Mouse (Mus musculus): ENCODE results near the gene Rarb. TPM values are rescaled to one million over a fixed set of nuclear protein-coding genes. Genes with fewer than 3 reads are reported as not detected.

Rarb gene
- total RNA-seq, 2 experiments from 2014 or later = 7.3 to 9.6 TPM

- no peak for DNase-seq
Measured at GRCm38 (mm10) chr14:16735331-16736012, 83.5 kb downstream of the Rarb start.

DNA sequence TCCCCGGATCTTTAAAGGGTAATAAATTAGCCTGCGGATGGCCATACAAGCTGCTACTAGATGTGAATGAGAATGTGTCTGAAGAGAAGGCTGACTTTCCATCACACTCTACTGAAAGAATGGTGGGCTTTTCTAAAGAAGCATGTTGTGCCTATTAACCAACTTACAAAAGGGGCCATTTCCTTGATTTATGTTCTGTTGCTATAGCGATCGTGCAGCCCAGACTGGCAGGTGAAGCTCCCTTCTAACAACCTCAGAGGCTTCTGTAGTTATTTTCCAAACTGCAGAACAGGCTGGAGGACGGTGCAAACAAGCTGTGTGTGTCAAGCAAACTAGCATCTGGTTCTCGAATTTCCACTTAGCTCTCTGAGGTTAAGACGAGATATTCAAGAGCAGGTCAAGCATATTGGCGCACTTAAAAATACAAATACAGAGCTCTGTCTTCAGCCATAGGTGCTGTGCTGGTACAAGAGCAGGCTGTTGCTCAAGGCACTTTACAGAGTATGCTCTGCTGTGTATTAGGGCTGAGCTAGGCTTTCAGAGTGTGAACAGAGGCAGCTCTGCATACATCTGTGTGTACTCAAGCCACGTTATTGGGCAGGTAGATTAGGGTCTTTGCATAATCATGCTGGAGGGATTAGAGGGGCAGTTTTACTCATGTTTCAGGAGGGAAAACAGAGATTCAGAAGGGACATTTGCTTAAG lies 85.2 kb downstream of the Rarb start:
- no peak for DNase-seq

DNA sequence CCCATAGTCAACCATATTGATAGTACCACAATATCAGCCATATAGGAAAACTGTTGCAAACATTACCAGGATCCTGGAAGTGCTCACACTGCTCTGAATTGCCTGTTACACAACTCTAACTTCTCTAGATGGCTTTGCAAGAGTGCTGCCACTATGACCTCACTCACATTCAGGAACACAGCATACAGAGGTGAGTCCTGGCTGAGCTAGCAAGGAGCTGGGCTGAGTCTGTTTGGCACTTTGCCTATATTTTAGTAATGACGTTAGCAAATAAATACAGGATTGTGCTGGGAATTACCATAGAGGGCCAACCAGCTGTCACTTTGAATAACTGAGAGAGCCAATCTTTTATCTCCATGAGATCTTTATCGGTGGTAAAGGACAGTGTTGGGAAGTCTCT lies 86.9 kb downstream of the Rarb start:
- no peak for DNase-seq

DNA sequence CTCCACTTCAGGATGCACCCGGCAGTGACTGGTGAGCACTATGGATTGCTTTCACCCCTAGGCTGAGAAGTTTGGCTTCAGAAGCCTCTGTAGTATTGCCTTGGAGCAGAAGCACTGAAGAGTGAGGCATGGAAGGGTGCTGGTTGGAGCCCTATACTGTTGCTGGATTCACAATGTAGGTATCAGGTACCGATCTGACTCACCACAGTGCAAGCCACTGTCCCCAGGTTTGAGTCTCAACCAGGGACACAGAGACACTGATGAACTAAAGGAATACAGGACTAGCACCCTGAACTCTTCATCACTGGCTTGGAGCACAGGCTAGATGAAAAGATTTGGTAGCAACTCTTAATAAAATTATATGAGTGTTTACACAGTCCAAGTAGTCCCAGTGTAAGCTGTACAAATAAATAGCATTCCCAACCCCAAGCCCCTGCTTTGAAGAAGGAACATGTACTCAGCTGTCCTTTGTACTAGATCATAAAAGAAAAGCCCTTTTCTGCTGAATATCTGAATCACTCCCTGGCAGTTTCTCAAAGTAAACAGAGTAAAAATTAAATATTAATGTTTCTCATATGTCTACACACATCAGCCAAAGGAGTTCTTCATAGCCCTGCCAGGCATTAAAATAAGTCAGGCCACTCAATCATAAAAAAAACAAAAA lies 90.6 kb downstream of the Rarb start:
- DNase-seq = no peak

DNA sequence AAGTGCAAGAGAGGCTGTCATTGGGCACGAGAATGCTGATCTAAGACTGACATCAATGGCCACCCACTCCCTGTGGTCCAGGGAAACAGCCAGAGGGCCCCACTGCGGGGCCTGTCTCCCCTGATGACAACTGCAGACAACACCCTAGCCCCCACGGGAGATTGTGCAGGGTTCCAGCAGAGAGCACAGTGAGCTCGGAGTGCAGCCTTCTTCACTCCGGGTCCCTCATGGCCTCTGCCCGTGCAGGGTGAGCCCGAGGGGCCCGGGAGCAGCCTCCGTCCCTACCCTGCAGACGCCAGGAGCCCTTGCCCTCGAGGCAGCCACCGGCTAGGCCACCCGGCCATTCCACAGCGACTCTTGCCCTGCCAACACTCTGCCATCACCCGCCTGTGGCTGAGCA lies 95.0 kb downstream of the Rarb start:
- DNase-seq = no peak

DNA sequence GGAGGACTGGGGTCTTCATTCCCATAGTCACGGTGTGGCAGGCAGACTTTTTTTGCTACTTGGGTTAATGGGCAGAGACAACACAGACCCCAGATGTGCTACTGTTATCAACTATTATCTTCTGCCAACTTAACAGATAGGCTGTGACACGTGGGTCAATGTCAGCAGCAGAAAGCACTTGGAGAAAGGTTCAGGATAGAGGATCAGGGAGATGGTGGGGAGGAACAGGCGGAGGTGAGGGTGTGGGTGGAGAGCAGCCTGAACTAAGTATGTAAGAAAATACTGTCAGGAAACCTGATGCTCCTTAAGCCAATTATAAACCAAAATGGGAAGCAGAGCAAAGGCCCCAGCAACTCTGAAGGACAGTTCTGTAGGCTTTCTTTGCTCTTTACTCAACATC lies 101.1 kb downstream of the Rarb start:
- no peak for DNase-seq

DNA sequence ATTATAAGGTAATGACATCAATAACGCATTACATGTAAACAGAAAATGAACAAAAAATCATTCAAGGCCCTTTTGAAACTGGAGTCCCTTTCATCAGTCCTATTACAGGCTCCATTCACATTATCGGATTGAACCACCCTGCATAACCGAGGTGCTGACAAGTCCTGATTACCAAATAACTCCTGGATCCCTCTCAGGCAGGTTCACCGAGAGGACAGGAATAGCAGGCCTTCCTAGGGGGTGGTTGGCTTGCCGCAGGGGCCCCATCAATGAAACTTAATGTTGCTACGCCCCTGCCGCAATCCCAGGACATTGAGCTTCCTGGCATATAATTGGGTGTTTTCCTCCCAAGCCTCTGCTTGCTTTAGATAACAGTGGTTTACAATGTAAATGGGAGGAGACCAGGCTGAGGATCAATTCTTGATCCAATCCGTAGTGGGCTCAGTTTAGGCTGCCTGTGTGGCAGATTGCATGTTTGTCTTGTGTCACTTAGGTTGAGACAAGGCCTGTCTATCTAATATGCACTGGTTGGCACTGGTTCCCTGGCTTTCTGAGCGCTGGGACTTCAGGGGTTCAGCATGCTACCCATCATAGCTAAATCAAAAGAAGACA lies 104.5 kb downstream of the Rarb start:
- no peak for DNase-seq

DNA sequence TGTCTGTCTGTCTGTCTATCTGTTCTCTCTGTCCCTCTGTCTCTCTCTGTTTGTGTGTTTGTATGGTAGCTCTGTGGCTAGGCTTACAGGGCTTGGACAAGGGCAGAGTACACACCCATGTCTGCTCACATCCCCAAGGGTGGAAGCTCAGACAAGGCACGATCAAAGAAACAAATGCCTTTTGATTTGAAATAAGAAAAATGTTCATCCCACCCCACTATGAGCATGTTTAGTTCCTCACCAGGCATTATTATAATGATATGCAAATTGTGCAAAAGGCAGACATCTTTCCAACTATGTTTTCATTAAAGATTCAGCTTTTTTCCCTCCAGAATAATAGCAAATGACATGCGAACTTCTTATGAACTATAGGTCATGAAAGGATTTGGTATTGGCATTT lies 105.2 kb downstream of the Rarb start:
- no peak for DNase-seq

GRCm38 (mm10) chr14:16699228-16699627 lies 119.7 kb downstream of the Rarb start:
- DNase-seq = no peak

DNA sequence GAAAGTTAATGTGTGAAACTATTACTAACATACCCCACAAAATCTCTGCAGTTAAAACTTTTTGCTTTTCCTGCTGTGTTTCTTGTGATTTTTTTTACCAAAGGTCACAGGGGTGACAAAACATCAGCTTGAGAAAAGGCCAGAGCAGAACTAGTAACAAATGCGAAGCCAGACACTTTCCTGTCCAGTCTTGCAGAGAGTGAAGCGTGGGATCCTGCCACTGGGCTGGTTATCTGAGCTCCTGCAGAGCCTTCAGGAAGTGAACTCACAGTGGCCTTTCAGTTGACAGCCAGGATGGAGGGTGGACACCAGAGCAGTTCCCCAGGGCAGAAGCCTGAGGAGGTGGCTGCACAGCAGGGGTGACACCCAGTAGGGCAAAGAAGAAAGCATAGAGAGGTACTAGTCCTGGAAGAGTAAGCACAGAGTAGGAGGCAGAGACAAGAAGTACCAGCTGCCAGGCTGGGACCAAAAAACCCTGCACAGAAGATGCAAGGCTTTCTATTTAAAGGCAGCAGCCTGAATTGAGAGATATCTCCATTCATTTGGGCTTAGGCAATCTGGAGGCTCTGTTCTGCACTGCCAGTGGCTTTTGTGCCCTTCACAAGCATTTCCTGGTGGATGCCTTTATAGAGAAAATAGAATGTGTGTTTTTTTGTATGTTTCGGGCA lies 123.4 kb downstream of the Rarb start:
- DNase-seq = no peak

GRCm38 (mm10) chr14:16678335-16678734 lies 140.6 kb downstream of the Rarb start:
- DNase-seq = no peak

DNA sequence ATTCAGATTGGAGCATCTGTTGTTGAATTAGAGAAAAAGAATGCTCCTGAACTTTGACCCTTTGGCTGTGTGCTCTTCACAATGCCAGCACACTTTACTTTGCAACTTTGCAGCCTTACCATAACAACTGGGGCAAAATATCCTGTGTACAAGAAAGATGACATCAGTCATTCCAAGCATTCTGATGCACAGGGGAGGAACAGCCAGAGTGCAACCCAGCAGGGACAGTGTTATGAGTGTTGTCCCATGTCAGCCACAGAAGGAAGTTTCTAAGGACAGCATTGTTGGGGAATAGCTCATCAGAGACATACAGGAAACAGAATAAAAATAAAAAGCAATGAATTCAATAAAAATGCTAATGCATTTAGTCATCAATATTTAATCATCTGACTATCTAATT lies 141.9 kb downstream of the Rarb start:
- DNase-seq = no peak

GRCm38 (mm10) chr14:16670571-16670970 lies 148.4 kb downstream of the Rarb start:
- DNase-seq = no peak

DNA sequence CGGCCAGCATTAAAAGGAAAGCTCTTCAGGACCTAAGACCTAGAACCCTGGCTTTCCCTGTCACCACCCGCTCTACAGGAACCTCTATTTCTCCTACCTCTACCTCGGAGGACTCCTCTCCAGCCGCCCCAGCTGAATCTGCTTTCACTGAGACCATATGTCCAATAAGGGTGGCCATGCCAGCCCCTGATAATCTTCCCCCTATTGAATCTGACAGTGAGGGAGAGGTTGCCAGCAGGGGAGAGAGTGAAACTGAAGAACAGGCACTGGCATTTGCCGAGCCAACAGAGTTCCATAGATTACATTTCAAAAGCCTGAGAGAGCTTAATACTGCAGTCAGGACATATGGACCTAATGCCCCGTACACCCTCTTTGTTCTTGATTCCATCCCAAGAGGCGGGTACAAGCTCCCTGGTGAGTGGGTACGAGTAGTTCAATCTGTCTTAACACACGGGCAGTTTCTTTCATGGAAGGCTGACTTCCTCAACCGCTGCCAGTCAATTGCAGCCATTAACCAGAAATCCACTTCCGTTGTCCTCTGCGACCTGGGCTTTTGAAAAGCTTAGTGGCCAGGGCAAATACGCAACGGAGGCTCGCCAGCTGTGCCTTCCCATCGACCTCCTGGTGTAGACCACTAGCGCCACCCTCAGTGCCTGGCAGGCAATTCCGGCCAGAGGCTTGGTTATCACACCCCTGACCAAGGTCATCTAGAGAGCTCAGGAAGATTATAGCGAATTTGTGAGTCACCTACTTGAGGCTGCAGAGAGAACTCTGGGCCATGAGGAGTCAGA lies 179.6 kb downstream of the Rarb start:
- DNase-seq = no peak

- no peak for DNase-seq
Measured at GRCm38 (mm10) chr14:16613975-16614374, 205.0 kb downstream of the Rarb start.

DNA sequence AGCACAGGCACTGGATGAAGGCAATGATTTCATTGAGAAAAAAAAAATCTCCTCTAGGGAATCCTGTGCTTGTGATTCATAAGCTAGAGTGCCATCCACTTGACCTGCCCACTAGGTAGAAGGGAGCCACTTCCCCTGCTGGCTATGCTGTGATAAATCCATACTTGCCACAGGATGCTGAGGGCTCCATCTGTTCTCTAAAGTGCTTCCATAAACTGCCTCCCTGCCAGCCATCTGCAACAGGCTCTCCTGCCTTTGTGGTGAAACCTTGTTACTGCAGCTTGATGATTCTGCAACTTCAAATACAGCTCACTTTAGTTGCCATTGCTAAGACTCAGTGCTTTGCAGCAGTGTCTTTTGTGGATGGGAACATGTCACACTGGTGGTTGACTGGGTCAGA lies 213.5 kb downstream of the Rarb start:
- no peak for DNase-seq

- DNase-seq = no peak
Measured at GRCm38 (mm10) chr14:16604469-16605064, 214.4 kb downstream of the Rarb start.

GRCm38 (mm10) chr14:16603040-16603590 lies 215.8 kb downstream of the Rarb start:
- no peak for DNase-seq

DNA sequence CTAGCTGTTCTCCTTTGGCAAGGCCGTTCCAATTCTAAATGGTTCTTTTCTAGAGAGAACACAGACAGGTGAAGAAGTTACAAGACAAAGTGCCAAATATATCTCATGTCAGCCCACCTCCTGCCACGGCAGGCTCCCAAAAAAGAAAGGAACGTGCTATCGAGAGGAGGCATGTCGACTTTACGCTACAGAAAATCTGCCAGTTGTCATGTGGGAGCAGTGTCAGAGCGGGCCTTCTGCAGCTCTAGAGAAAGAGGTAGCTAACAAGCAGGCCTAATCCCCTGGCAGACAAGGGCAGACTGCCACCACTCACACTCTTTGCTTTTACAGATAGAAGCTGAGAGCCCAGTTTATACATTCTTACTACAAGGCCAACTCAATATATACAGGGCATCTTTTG lies 219.7 kb downstream of the Rarb start:
- DNase-seq = no peak

DNA sequence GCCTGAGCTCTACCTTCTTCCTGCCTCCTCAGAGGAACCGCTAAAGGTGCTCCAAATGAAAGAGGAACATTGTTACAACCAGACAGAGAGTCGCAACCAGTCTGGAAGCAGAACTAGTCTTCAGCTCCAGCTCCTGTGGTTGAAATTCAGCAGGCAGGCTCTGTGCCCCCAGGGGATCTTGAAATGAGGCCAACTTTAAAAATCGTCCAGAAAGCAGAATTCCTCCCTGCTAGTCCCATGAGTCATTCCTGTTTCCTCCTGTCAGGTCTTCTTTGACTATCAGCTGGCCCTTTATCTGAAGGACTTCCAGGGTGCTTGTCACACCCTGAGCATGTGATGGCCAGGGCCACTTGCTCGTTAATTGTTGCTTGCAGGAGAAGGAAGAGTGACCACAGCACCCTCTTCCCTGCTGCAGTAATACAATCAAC lies 220.9 kb downstream of the Rarb start:
- DNase-seq = peak; percentile 14

GRCm38 (mm10) chr14:16589139-16589538 lies 229.8 kb downstream of the Rarb start:
- DNase-seq = no peak
